8 mouse cellular contexts compared by ENCODE assay signal in genomic region chr16:50185041-50185440, GRCm38 (mm10).
A peak's percentile ranks its signal among the peaks of the same experiment; 100 is the strongest.
DNase-seq lines count a peak whose midpoint lies in the region; ATAC-seq lines count a peak whose summit lies in the region.

No protein-coding gene starts in this region.

- H3K27me3 ChIP-seq in midbrain, embryonic 10.5 days (ENCODE audit: low read depth, poor library complexity, severe bottlenecking) = no peaks in the 10 kb centered on the region
- no peaks in the 10 kb centered on the region for H3K27me3 ChIP-seq in midbrain, embryonic 15.5 days (replicated peaks)
- H3K27me3 ChIP-seq in heart, embryonic 11.5 days (ENCODE audit: control insufficient read depth, insufficient read depth, low read length) = no peaks in the 10 kb centered on the region
- no peaks in the 10 kb centered on the region for H3K27me3 ChIP-seq in kidney, embryonic 14.5 days (ENCODE audit: control insufficient read depth, insufficient read depth, low read length)

- H3K4me1 ChIP-seq in midbrain, embryonic 10.5 days = peaks cover 16% of the 10 kb centered on the region
- peaks cover 6% of the 10 kb centered on the region; the same call in 1 of the 2 replicates for H3K4me1 ChIP-seq in midbrain, embryonic 15.5 days
- peaks cover 7% of the 10 kb centered on the region; the same call in 1 of the 2 replicates for H3K4me1 ChIP-seq in heart, embryonic 11.5 days (ENCODE audit: control insufficient read depth, insufficient read depth, low read length)
- 0 out of 2 replicates have a peak, but pooled peaks cover 5% of the 10 kb centered on the region for H3K4me1 ChIP-seq in kidney, embryonic 14.5 days (ENCODE audit: control insufficient read depth, insufficient read depth, low read length)

- H3K27ac ChIP-seq in midbrain, embryonic 10.5 days (replicated peaks) = no peak overlapping the region
- no peak overlapping the region for H3K27ac ChIP-seq in midbrain, embryonic 15.5 days
- no peak overlapping the region for H3K27ac ChIP-seq in heart, embryonic 11.5 days (ENCODE audit: low read depth, low read length)
- H3K27ac ChIP-seq in kidney, embryonic 14.5 days (ENCODE audit: low read depth, low read length) = no peak overlapping the region

- no peak overlapping the region for H3K9ac ChIP-seq in midbrain, embryonic 15.5 days
- H3K9ac ChIP-seq in heart, embryonic 11.5 days (ENCODE audit: low read depth, low read length) = no peak overlapping the region
- H3K9ac ChIP-seq in kidney, embryonic 14.5 days (ENCODE audit: low read depth, low read length) = no peak overlapping the region

- no peak; the same call in 1 of the 2 replicates for ATAC-seq in midbrain, embryonic 15.5 days (replicated peaks)
- 0 out of 2 replicates have a peak, but pooled peaks have one; percentile 22 for ATAC-seq in heart, embryonic 11.5 days (replicated peaks; ENCODE audit: insufficient number of reproducible peaks, low FRiP score, low TSS enrichment)
- peak; percentile 86 for ATAC-seq in kidney, embryonic 14.5 days (ENCODE audit: low FRiP score, low TSS enrichment)
- peak; percentile 37; the same call in 1 of the 2 replicates for ATAC-seq in megakaryocyte progenitor cell, adult 5-6 weeks (replicated peaks; ENCODE audit: poor library complexity)
- ATAC-seq in megakaryocyte, adult 5-6 weeks (ENCODE audit: poor library complexity, severe bottlenecking) = no peak

- H3K4me2 ChIP-seq in midbrain, embryonic 15.5 days = no peak overlapping the region
- H3K4me2 ChIP-seq in heart, embryonic 11.5 days = no peak overlapping the region
- no peak overlapping the region for H3K4me2 ChIP-seq in kidney, embryonic 14.5 days (replicated peaks; ENCODE audit: low read depth, low read length)

- no peaks in the 10 kb centered on the region for H3K36me3 ChIP-seq in midbrain, embryonic 10.5 days
- no peaks in the 10 kb centered on the region for H3K36me3 ChIP-seq in midbrain, embryonic 15.5 days (replicated peaks)
- H3K36me3 ChIP-seq in heart, embryonic 11.5 days (ENCODE audit: control insufficient read depth, insufficient read depth, low read length) = no peaks in the 10 kb centered on the region
- no peaks in the 10 kb centered on the region for H3K36me3 ChIP-seq in kidney, embryonic 14.5 days (ENCODE audit: control insufficient read depth, insufficient read depth, low read length)

- WGBS in midbrain, embryonic 10.5 days = 14% methylated on average over 5 of the region's 5 CpGs
- 11% methylated on average over 5 of the region's 5 CpGs for WGBS in midbrain, embryonic 15.5 days
- 10% methylated on average over 5 of the region's 5 CpGs for WGBS in heart, embryonic 11.5 days (ENCODE audit: insufficient replicate concordance)
- WGBS in kidney, embryonic 14.5 days = 15% methylated on average over 5 of the region's 5 CpGs

- no peaks in the 10 kb centered on the region for H3K9me3 ChIP-seq in midbrain, embryonic 10.5 days (replicated peaks)
- no peaks in the 10 kb centered on the region for H3K9me3 ChIP-seq in midbrain, embryonic 15.5 days
- no peaks in the 10 kb centered on the region for H3K9me3 ChIP-seq in heart, embryonic 11.5 days (replicated peaks; ENCODE audit: control insufficient read depth, low read length)
- no peaks in the 10 kb centered on the region for H3K9me3 ChIP-seq in kidney, embryonic 14.5 days (ENCODE audit: control insufficient read depth, low read length)

- DNase-seq in midbrain, embryonic 10.5 days (ENCODE audit: low spot score) = peak; percentile 69
- peak; percentile 68 for DNase-seq in brain, adult 2 months (ENCODE audit: low read depth, low spot score)
- no peak for DNase-seq in spleen, postnatal 14 days (ENCODE audit: low spot score in 2 of 2)

- H3K4me3 ChIP-seq in midbrain, embryonic 10.5 days = no peak overlapping the region
- no peak overlapping the region for H3K4me3 ChIP-seq in midbrain, embryonic 15.5 days
- no peak overlapping the region for H3K4me3 ChIP-seq in heart, embryonic 11.5 days (ENCODE audit: low read depth, low read length)
- no peak overlapping the region for H3K4me3 ChIP-seq in kidney, embryonic 14.5 days (ENCODE audit: low read length)

Comparison
In these comparisons a context has a peak if more than half of its experiments do, and no peak if none do; other contexts are left out.
1. DNase-seq: peak in midbrain, embryonic 10.5 days (single experiment) and brain, adult 2 months (single experiment); none in spleen, postnatal 14 days (0 of 2).
2. ATAC-seq: peak in heart, embryonic 11.5 days (single experiment), kidney, embryonic 14.5 days (single experiment) and megakaryocyte progenitor cell, adult 5-6 weeks (single experiment); none in midbrain, embryonic 15.5 days (single experiment) and megakaryocyte, adult 5-6 weeks (single experiment).